Comparison of ENCODE assay signal across 8 mouse cellular contexts in genomic region chr2:83625226-83626108, GRCm38 (mm10). TPM values are rescaled to one million over a fixed set of nuclear protein-coding genes. Genes with fewer than 3 reads are reported as not detected.
A peak's percentile ranks its signal among the peaks of the same experiment; 100 is the strongest.
DNase-seq lines count a peak whose midpoint lies in the region; ATAC-seq and TF ChIP-seq lines count a peak whose summit lies in the region.

No protein-coding gene starts in this region.

- no peak overlapping the region for H3K4me3 ChIP-seq in CH12.LX (replicated peaks in 1 of 3; ENCODE audit: low read depth in 2 of 3, low read length in 2 of 3, poor library complexity in 1 of 3)
- no peak overlapping the region for H3K4me3 ChIP-seq in bone marrow macrophage, adult 2 months (ENCODE audit: insufficient read depth, low read length)
- no peak overlapping the region for H3K4me3 ChIP-seq in heart, embryonic 16.5 days (ENCODE audit: low read length)
- H3K4me3 ChIP-seq in lung, embryonic 14.5 days (ENCODE audit: low read depth, low read length) = no peak overlapping the region
- no peak overlapping the region for H3K4me3 ChIP-seq in olfactory bulb, adult 2 months (ENCODE audit: insufficient read depth, low read depth, low read length)

- no peaks in the 10 kb centered on the region for H3K9me3 ChIP-seq in CH12.LX (replicated peaks; ENCODE audit: low read length)
- no peaks in the 10 kb centered on the region for H3K9me3 ChIP-seq in heart, embryonic 16.5 days (replicated peaks; ENCODE audit: control insufficient read depth, low read length)
- H3K9me3 ChIP-seq in lung, embryonic 14.5 days (ENCODE audit: low read depth, low read length) = no peaks in the 10 kb centered on the region

- TF ChIP-seq POLR2A in CH12.LX (IDR thresholded peaks at IDR 0.05; ENCODE audit: low read depth, low read length) = no peak
- TF ChIP-seq POLR2A in bone marrow macrophage, adult 2 months (IDR thresholded peaks at IDR 0.05; ENCODE audit: borderline replicate concordance, low read depth, low read length) = no peak
- no peak for TF ChIP-seq POLR2A in olfactory bulb, adult 2 months (IDR thresholded peaks at IDR 0.05; ENCODE audit: insufficient read depth, low read depth, low read length)

- H3K27ac ChIP-seq in CH12.LX (ENCODE audit: insufficient read depth, low read depth) = no peak overlapping the region
- no peak overlapping the region for H3K27ac ChIP-seq in bone marrow macrophage, adult 2 months (ENCODE audit: insufficient read depth, low read depth, low read length)
- H3K27ac ChIP-seq in heart, embryonic 16.5 days (ENCODE audit: low read length) = no peak overlapping the region
- H3K27ac ChIP-seq in lung, embryonic 14.5 days (ENCODE audit: low read depth) = no peak overlapping the region
- H3K27ac ChIP-seq in olfactory bulb, adult 2 months (ENCODE audit: insufficient read depth, low read depth, low read length) = no peak overlapping the region

- 28% methylated on average over 10 of the region's 10 CpGs for WGBS in heart, embryonic 16.5 days
- WGBS in lung, embryonic 14.5 days = 31% methylated on average over 10 of the region's 10 CpGs
- 20% methylated on average over 10 of the region's 10 CpGs for WGBS in olfactory bulb, adult 2 months

- in situ Hi-C loops in CH12.LX (cut with MboI; ENCODE audit: low pct_ligation_motif_present, low pct_unique_long_range_greater_than_20kb, low sequenced_read_pairs) = no loop called here

- H3K79me2 ChIP-seq in CH12.LX (replicated peaks; ENCODE audit: control insufficient read depth, extremely low read depth, insufficient read depth, poor library complexity, severe bottlenecking) = no peaks in the 10 kb centered on the region

- peak overlapping the region; percentile 74 for H3K4me2 ChIP-seq in CH12.LX (ENCODE audit: insufficient read depth, low read depth, poor library complexity, severe bottlenecking)
- peak overlapping the region; percentile 36; the same call in 1 of the 2 replicates for H3K4me2 ChIP-seq in heart, embryonic 16.5 days (ENCODE audit: low read depth, low read length)
- H3K4me2 ChIP-seq in lung, embryonic 14.5 days = no peak overlapping the region

- H3K27me3 ChIP-seq in CH12.LX (replicated peaks) = no peaks in the 10 kb centered on the region
- H3K27me3 ChIP-seq in heart, embryonic 16.5 days (ENCODE audit: control insufficient read depth, insufficient read depth, low read length) = no peaks in the 10 kb centered on the region; the same call in 1 of the 2 replicates
- H3K27me3 ChIP-seq in lung, embryonic 14.5 days (ENCODE audit: insufficient read depth, low read length) = no peaks in the 10 kb centered on the region

- no peaks in the 10 kb centered on the region for H3K36me3 ChIP-seq in CH12.LX (replicated peaks in 1 of 2; ENCODE audit: control insufficient read depth in 1 of 2, insufficient read depth in 1 of 2, low read length in 1 of 2)
- H3K36me3 ChIP-seq in heart, embryonic 16.5 days (ENCODE audit: control insufficient read depth, insufficient read depth) = no peaks in the 10 kb centered on the region
- no peaks in the 10 kb centered on the region for H3K36me3 ChIP-seq in lung, embryonic 14.5 days (ENCODE audit: insufficient read depth)

- peaks cover 0 to 6% of the 10 kb centered on the region in 2 experiments; a peak in 2 of 4 replicates for H3K4me1 ChIP-seq in CH12.LX (ENCODE audit: control insufficient read depth in 1 of 2, insufficient read depth in 2 of 2)
- peaks cover 4% of the 10 kb centered on the region; the same call in 1 of the 2 replicates for H3K4me1 ChIP-seq in bone marrow macrophage, adult 2 months (ENCODE audit: control insufficient read depth, insufficient read depth, low read length)
- no peaks in the 10 kb centered on the region for H3K4me1 ChIP-seq in heart, embryonic 16.5 days (ENCODE audit: control insufficient read depth, insufficient read depth, low read length)
- no peaks in the 10 kb centered on the region for H3K4me1 ChIP-seq in lung, embryonic 14.5 days (ENCODE audit: insufficient read depth)
- H3K4me1 ChIP-seq in olfactory bulb, adult 2 months (ENCODE audit: control insufficient read depth, insufficient read depth, low read length) = peaks cover 3% of the 10 kb centered on the region

- dilution Hi-C loops in CH12.LX (cut with MboI; ENCODE audit: extremely low pct_ligation_motif_present, extremely low pct_unique_long_range_greater_than_20kb, low sequenced_read_pairs) = no loop called here

- DNase-seq in CH12.LX (ENCODE audit: extremely low read depth) = peak; percentile 80
- DNase-seq in fibroblast of lung, adult 2 months (ENCODE audit: low read depth) = peak; percentile 32
- DNase-seq in kidney, postnatal 36 days = peak; percentile 66 to 88
- DNase-seq in lung, embryonic 14.5 days = peak; percentile 83
- peak; percentile 68 for DNase-seq in thymus, postnatal 0 days (ENCODE audit: low spot score)

- H3K9ac ChIP-seq in CH12.LX (ENCODE audit: insufficient read depth, low read depth) = no peak overlapping the region
- H3K9ac ChIP-seq in heart, embryonic 16.5 days (ENCODE audit: low read length) = no peak overlapping the region
- H3K9ac ChIP-seq in lung, embryonic 14.5 days = no peak overlapping the region

- TF ChIP-seq RAD21 in CH12.LX (IDR thresholded peaks at IDR 0.05; ENCODE audit: low read depth, low read length) = peak; percentile 72

- TF ChIP-seq EP300 in CH12.LX (IDR thresholded peaks at IDR 0.05; ENCODE audit: low read length) = no peak

- ATAC-seq in heart, embryonic 16.5 days (replicated peaks; ENCODE audit: extremely low read depth, insufficient read depth, low FRiP score) = no peak
- peak; percentile 54; the same call in 1 of the 2 replicates for ATAC-seq in lung, embryonic 14.5 days (ENCODE audit: insufficient read depth)

- peak; percentile 54 to 90 for TF ChIP-seq CTCF in CH12.LX (conservative IDR thresholded peaks at IDR 0.05 in 1 of 2, IDR thresholded peaks at IDR 0.05 in 1 of 2; ENCODE audit: low read depth in 2 of 2, low read length in 2 of 2)
- peak; percentile 98 for TF ChIP-seq CTCF in bone marrow macrophage, adult 2 months (IDR thresholded peaks at IDR 0.05; ENCODE audit: low read depth, low read length)
- TF ChIP-seq CTCF in lung, embryonic 14.5 days (IDR thresholded peaks at IDR 0.05; ENCODE audit: low read depth) = peak; percentile 83
- 0 out of 2 replicates have a peak, but pooled peaks have one; percentile 26 for TF ChIP-seq CTCF in olfactory bulb, adult 2 months (IDR thresholded peaks at IDR 0.05; ENCODE audit: insufficient read depth, low read depth, low read length)

TF ChIP-seq in CH12.LX, 34 proteins besides CTCF, POLR2A, EP300 and RAD21:
- peak; percentile 72; the same call in 1 of the 2 replicates for TF ChIP-seq MYC (IDR thresholded peaks at IDR 0.05; ENCODE audit: low read depth, low read length)
- TF ChIP-seq MEF2A (IDR thresholded peaks at IDR 0.05; ENCODE audit: borderline replicate concordance, low read depth, low read length) = 0 out of 2 replicates have a peak, but pooled peaks have one; percentile 21
- TF ChIP-seq SMC3 (IDR thresholded peaks at IDR 0.05; ENCODE audit: low read depth, low read length) = peak; percentile 57
- no peak for TF ChIP-seq IRF4 (IDR thresholded peaks at IDR 0.05; ENCODE audit: low read depth, low read length)
- peak; percentile 59; the same call in 1 of the 2 replicates for TF ChIP-seq MAX (IDR thresholded peaks at IDR 0.05; ENCODE audit: low read length)
- TF ChIP-seq UBTF (IDR thresholded peaks at IDR 0.05; ENCODE audit: low read depth, low read length) = no peak
- peak; percentile 53; the same call in 1 of the 2 replicates for TF ChIP-seq MXI1 (IDR thresholded peaks at IDR 0.05; ENCODE audit: low read depth, low read length)
- peak; percentile 54; the same call in 1 of the 2 replicates for TF ChIP-seq MAFK (IDR thresholded peaks at IDR 0.05; ENCODE audit: insufficient replicate concordance, low read length)

RNA-seq across cellular contexts. Expression of gene Zc3h15, which starts 18.8 kb away (rescaled TPM):
- total RNA-seq in CH12.LX (2012; rRNA removed) (172 and 176 TPM in 2 replicates), CH12.LX (2014; rRNA removed) (233 and 262 TPM in 2 replicates)
- polyA plus RNA-seq in CH12.LX (2012; ENCODE audit: insufficient read length, low read depth) = 277 and 339 TPM in 2 replicates
- polyA plus RNA-seq in bone marrow macrophage, adult 2 months (2012; ENCODE audit: insufficient read depth, insufficient read length, missing spikeins) = 79.0 and 82.7 TPM in 2 replicates
- polyA plus RNA-seq in heart, embryonic 16.5 days (2015; fragmentation: Nextera tagmentation; extraction: Ambion mirVana) = 70.8 and 91.3 TPM in 2 replicates
- polyA plus RNA-seq in lung, embryonic 14.5 days (2014; fragmentation: Nextera tagmentation; extraction: Ambion mirVana) = 115 and 125 TPM in 2 replicates
- 220 TPM in 1 of 2 replicates, not detected in the other for polyA plus RNA-seq in olfactory bulb, adult 2 months (2012; ENCODE audit: insufficient read depth, insufficient read length, low replicate concordance, missing spikeins)
- 157 and 158 TPM in 2 replicates for polyA plus RNA-seq in thymus, postnatal 0 days (2015; fragmentation: Nextera tagmentation; extraction: Ambion mirVana)

Comparison
In these comparisons a context has a peak if more than half of its experiments do, and no peak if none do; other contexts are left out.
1. DNase-seq: peak in every context shown above with its lines; median percentile 83 in lung, embryonic 14.5 days; 80 in CH12.LX; 77 in kidney, postnatal 36 days; 68 in thymus, postnatal 0 days; 32 in fibroblast of lung, adult 2 months.
2. CTCF ChIP-seq: peak in every context shown above with its lines; median percentile 98 in bone marrow macrophage, adult 2 months; 83 in lung, embryonic 14.5 days; 72 in CH12.LX; 26 in olfactory bulb, adult 2 months.